Mouse (Mus musculus) kidney, postnatal 0 days (tissue): ENCODE results near the gene Prcc. TPM values are rescaled to one million over a fixed set of nuclear protein-coding genes. Genes with fewer than 3 reads are reported as not detected.

Experiments used
- ATAC-seq: fragments of 200-750 bp; cut with Nextera tagmentation; replicated peaks from 2 replicates; pipeline ENCODE4 v1.8.0; 2017; ENCODE audit warnings: low read depth, moderate number of reproducible peaks, moderate TSS enrichment, moderate library complexity; ENCODE audit not compliant: low FRiP score
- DNase-seq: peaks from one replicate; pipeline ENCODE4 v3.0.0-alpha.2; 2016; ENCODE audit warnings: low spot score
- H3K27ac ChIP-seq: fragments of 300-500 bp; sonication (generic); 2 replicates; pipeline ENCODE4 v1.5.1; 2014; ENCODE audit warnings: mild to moderate bottlenecking
- H3K27me3 ChIP-seq: fragments of 300-500 bp; sonication (generic); 2 replicates; pipeline ENCODE4 v1.6.1; 2014; ENCODE audit warnings: low read length, mixed read lengths; ENCODE audit not compliant: insufficient read depth
- H3K36me3 ChIP-seq: fragments of 300-500 bp; sonication (generic); 2 replicates; pipeline ENCODE4 v1.6.1; 2014; ENCODE audit warnings: low read length, mixed read lengths; ENCODE audit not compliant: insufficient read depth
- H3K4me1 ChIP-seq: fragments of 300-500 bp; sonication (generic); replicated peaks from 2 replicates; pipeline ENCODE4 v1.6.1; 2014; ENCODE audit warnings: antibody characterized with exemption, low read length, mixed read lengths; ENCODE audit not compliant: insufficient read depth
- H3K4me2 ChIP-seq: fragments of 300-500 bp; sonication (generic); 2 replicates; pipeline ENCODE4 v1.6.1; 2014; ENCODE audit warnings: mild to moderate bottlenecking, low read length, moderate library complexity, mixed read lengths
- H3K4me3 ChIP-seq: fragments of 300-500 bp; sonication (generic); replicated peaks from 2 replicates; pipeline ENCODE4 v1.5.1; 2014; ENCODE audit warnings: low read depth, low read length
- H3K9ac ChIP-seq: fragments of 300-500 bp; sonication (generic); 2 replicates; pipeline ENCODE4 v1.6.1; 2014; ENCODE audit warnings: low read depth, low read length
- H3K9me3 ChIP-seq: fragments of 300-500 bp; sonication (generic); replicated peaks from 2 replicates; pipeline ENCODE4 v1.6.1; 2016; ENCODE audit warnings: low read length, inconsistent platforms, mixed read lengths
- CTCF ChIP-seq: IDR thresholded peaks from 2 replicates; pipeline ENCODE4 v1.5.1; 2016; ENCODE audit warnings: antibody characterized with exemption, low read depth, mild to moderate bottlenecking, moderate library complexity
- WGBS: fragments of 180-500 bp; shearing (Covaris S2); extraction: QIAGEN DNeasy Blood & Tissue Kit; methylation state at CpG from one replicate; pipeline ENCODE4 v1.1.7; 2014; 5-methylcytosine and 5-hydroxymethylcytosine counted together
- polyA plus RNA-seq: library from polyadenylated mRNA; unstranded; fragments of >200 nt; fragmentation: Nextera tagmentation; extraction: Ambion mirVana; gene quantifications from 2 replicates; pipeline ENCODE4 v1.2.1, GENCODE M21; 2015

Gene Prcc
- polyA plus RNA-seq, 1 experiment from 2014 or later, result 15.1 TPM

DNA sequence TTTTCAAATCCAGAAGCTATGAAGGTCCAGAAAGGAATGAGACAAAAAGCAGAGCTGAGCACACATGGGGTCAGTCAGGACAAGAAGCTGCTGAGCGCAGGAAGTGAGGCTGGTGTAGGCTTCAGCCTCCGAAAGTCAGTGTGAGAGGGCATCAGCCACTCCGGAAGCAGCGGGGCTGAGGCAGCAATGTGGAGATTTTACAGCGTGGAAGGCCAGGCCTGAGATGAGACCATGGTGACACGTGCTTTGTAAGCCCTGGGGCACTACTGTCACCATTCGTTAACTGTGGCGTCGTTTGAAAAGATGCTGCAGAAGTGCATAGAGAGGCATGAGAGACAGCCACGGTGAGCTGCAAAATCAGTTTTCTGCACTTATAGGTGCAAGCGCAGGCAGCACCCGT, 67.2 kb downstream of the Prcc start:
- no peaks in the 10 kb centered on the region for H3K27me3 ChIP-seq
- no peak overlapping the region for H3K27ac ChIP-seq
- no peak overlapping the region for H3K4me2 ChIP-seq
- ATAC-seq (no peak), DNase-seq (no peak)
- no peaks in the 10 kb centered on the region for H3K9me3 ChIP-seq
- H3K36me3 ChIP-seq, result no peaks in the 10 kb centered on the region
- no peaks in the 10 kb centered on the region for H3K4me1 ChIP-seq
- no peak for TF ChIP-seq CTCF
- no peak overlapping the region for H3K9ac ChIP-seq
- WGBS, result 72% methylated on average over 12 of the region's 12 CpGs
- no peak overlapping the region for H3K4me3 ChIP-seq

- peak; percentile 96 for TF ChIP-seq CTCF
- H3K4me1 ChIP-seq, result no peaks in the 10 kb centered on the region
- peak; percentile 81 for DNase-seq
- no peaks in the 10 kb centered on the region for H3K9me3 ChIP-seq
- H3K27me3 ChIP-seq, result peaks cover 7% of the 10 kb centered on the region; the same call in 1 of the 2 replicates
- no peaks in the 10 kb centered on the region for H3K36me3 ChIP-seq
- H3K4me2 ChIP-seq, result no peak overlapping the region
- peak; percentile 52 for ATAC-seq
- no peak overlapping the region for H3K27ac ChIP-seq
- H3K4me3 ChIP-seq, result no peak overlapping the region
- WGBS, result 7% methylated on average over 12 of the region's 12 CpGs
- no peak overlapping the region for H3K9ac ChIP-seq
Observed at GRCm38 (mm10) chr3:87816646-87817093, 68.7 kb downstream of the Prcc start.

GRCm38 (mm10) chr3:87816166-87816565, 69.2 kb downstream of the Prcc start:
- Histone ChIP-seq H3K9ac (no peak overlapping the region), H3K4me1 (no peaks in the 10 kb centered on the region), H3K27ac (no peak overlapping the region), H3K4me2 (no peak overlapping the region), H3K4me3 (no peak overlapping the region), H3K9me3 (no peaks in the 10 kb centered on the region), H3K27me3 (peaks cover 8% of the 10 kb centered on the region; the same call in 1 of the 2 replicates), H3K36me3 (no peaks in the 10 kb centered on the region)
- no peak for TF ChIP-seq CTCF
- 58% methylated on average over 6 of the region's 6 CpGs for WGBS
- no peak for ATAC-seq
- no peak for DNase-seq

GRCm38 (mm10) chr3:87812873-87813272, 72.5 kb downstream of the Prcc start:
- Histone ChIP-seq H3K9me3 (no peaks in the 10 kb centered on the region), H3K27ac (no peak overlapping the region), H3K9ac (no peak overlapping the region), H3K27me3 (peaks cover 35% of the 10 kb centered on the region), H3K4me3 (no peak overlapping the region), H3K36me3 (no peaks in the 10 kb centered on the region), H3K4me2 (no peak overlapping the region), H3K4me1 (peaks cover 4% of the 10 kb centered on the region; the same call in 1 of the 2 replicates)
- 24% methylated on average over 10 of the region's 10 CpGs for WGBS
- TF ChIP-seq CTCF, result no peak
- peak; percentile 38 for DNase-seq
- ATAC-seq, result no peak

GRCm38 (mm10) chr3:87812413-87812812, 73.0 kb downstream of the Prcc start:
- ATAC-seq, result no peak

DNA sequence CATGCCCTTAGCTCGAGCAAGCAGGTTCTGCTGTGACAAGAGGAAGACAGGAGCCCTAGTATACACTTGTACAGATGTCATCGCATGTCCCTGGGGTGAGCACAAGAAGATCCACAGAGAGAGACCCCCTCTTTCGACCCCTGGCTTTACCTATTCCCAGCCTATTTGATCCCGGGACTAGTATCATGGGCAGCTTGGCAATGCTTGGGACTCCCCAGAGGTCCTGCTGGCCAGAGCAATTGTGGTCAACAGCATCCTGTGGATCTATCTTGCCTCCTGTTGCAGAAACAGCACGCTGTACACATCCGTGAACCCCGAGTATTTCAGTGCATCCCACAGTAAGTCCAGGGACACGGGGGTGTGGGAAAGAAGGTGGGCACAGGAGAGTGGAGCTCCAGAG, 74.1 kb downstream of the Prcc start:
- 87% methylated on average over 8 of the region's 8 CpGs for WGBS
- Histone ChIP-seq H3K4me2 (no peak overlapping the region), H3K9ac (no peak overlapping the region), H3K4me1 (peaks cover 4% of the 10 kb centered on the region; the same call in 1 of the 2 replicates), H3K9me3 (no peaks in the 10 kb centered on the region), H3K36me3 (no peaks in the 10 kb centered on the region), H3K4me3 (no peak overlapping the region), H3K27me3 (peaks cover 35% of the 10 kb centered on the region), H3K27ac (no peak overlapping the region)
- no peak for TF ChIP-seq CTCF
- no peak for DNase-seq
- no peak for ATAC-seq

More at GRCm38 (mm10) chr3:87812413-87812812, 73.0 kb downstream of the Prcc start:
- Histone ChIP-seq H3K4me3 (no peak overlapping the region), H3K27ac (no peak overlapping the region), H3K9me3 (no peaks in the 10 kb centered on the region), H3K27me3 (peaks cover 35% of the 10 kb centered on the region), H3K36me3 (no peaks in the 10 kb centered on the region), H3K4me1 (peaks cover 4% of the 10 kb centered on the region; the same call in 1 of the 2 replicates), H3K4me2 (no peak overlapping the region), H3K9ac (no peak overlapping the region)
- no peak for TF ChIP-seq CTCF
- WGBS, result 69% methylated on average over 4 of the region's 4 CpGs
- no peak for DNase-seq
